Mouse (Mus musculus) left cerebral cortex, adult 2 months (tissue): ENCODE measurements around the gene Aff3. TPM values are rescaled to one million over a fixed set of nuclear protein-coding genes. Genes with fewer than 3 reads are reported as not detected.

Experiments used
- DNase-seq, 2 experiments: peaks; one replicate each; pipeline ENCODE4 v3.0.0; 2021 to 2022; ENCODE audit warnings: low spot score in 2 of 2, mixed read lengths in 1 of 2; ENCODE audit errors: extremely low spot score in 1 of 2
- H3K27ac ChIP-seq: fragments of 200-600 bp; 2 replicates; pipeline ENCODE4 v1.8.1; 2022
- H3K4me3 ChIP-seq: fragments of 200-600 bp; 2 replicates; pipeline ENCODE4 v1.8.1; 2022
- CTCF ChIP-seq: fragments of 200-600 bp; IDR thresholded peaks from 2 replicates; pipeline ENCODE4 v1.8.1; 2022; ENCODE audit warnings: antibody characterized with exemption, mild to moderate bottlenecking, moderate library complexity
- intact Hi-C: fragments of 180-260 bp; cut with DNase I; formaldehyde crosslinking; loops from one replicate; pipeline ENCODE4 v1.15.1; 2025
- total RNA-seq, 2 experiments: library from RNA; stranded (reverse); gene quantifications; 2 replicates each; pipeline ENCODE4 v1.2.3; 2021

Aff3 gene
- total RNA-seq, 2 experiments from 2014 or later = 98.8 to 108 TPM

DNA sequence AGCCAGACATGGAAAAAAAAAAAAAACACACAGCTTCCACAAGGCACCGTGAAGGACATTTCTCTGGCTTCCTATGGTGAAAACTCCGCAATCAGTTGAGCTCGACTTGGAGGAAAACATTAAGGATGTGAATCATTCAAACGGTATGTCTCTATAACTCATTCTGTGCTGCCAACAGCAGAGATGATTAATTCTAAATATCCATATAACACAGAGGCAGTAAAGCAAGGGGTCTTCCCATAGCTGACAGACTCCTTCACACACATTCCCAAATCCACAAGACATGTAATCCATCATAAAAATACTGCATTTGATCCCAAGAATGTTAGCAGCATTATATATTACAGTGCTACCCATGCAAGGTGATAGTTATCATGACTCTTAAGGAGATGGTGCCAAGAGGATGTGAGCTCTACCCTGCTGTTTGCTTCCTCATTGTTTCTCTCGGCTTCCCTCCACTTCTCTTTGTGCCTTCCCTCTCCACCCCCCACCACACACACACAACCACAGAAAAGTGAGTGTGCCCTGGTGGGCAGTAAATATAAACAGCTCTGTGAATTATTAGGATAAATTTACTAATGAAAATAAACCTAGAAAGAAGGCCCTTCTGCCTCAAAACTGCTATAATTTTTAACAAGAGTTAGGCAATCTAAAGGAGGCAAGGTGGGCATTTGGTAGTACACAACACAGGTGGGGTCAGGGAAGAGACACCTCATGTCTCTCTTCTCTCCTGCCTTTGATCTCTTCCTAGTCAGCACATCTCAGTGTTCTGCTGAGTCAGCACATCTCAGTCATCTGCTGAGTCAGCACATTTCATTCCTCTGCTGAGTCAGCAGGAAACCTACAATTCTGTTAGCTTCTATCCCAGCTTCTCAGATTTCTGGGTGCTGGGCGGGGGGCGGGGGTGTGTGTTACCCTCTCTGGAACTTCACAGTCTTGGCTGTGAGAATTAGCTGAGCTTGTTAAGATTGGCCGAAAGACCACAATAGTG lies 115.8 kb downstream of the Aff3 start:
- intact Hi-C loops = no loop called here
- no peak for DNase-seq
- Histone ChIP-seq H3K4me3 (no peak overlapping the region), H3K27ac (no peak overlapping the region)
- TF ChIP-seq CTCF = no peak

DNA sequence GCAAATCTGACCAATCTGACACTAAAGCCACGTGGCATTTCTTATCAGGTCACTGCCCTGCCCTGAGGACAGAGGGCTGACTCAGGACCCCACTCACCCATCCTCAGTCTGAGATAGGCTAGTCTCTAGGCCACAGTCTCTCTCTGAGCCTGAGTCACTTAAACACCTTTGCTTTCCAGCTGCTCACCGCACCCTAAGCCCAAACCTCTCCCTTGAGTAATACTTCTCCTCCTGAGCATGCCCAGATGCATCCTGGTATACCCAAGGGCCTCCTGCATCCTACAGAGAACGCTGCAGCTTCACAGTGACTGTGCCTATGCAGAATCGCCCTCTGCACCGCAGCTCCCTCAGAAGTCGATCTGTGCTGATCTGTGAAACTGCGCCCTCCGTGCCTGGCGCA lies 117.1 kb downstream of the Aff3 start:
- Histone ChIP-seq H3K27ac (no peak overlapping the region), H3K4me3 (no peak overlapping the region)
- no peak for DNase-seq
- intact Hi-C loops = no loop called here
- TF ChIP-seq CTCF = no peak

DNA sequence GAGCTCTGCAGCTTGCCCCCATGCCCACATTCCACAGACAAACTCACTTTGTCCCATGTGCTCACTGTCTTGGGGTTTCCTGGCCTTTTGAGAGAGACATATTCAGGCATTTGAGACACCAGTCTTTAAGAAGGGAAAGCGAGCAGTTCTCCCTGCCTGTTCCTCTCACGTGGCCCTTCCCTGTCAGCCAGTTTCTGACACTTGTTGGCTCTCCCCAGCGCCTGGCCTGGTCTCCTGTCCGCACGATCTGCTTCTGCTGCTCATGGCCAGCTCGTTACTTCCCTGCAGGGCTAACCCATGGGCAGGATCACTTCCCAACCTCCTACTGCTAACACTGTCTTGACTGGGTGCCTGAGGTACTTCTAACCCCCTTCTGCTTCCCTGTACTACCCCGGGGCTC lies 118.1 kb downstream of the Aff3 start:
- TF ChIP-seq CTCF = no peak
- intact Hi-C loops = no loop called here
- Histone ChIP-seq H3K4me3 (no peak overlapping the region), H3K27ac (no peak overlapping the region)
- no peak for DNase-seq

DNA sequence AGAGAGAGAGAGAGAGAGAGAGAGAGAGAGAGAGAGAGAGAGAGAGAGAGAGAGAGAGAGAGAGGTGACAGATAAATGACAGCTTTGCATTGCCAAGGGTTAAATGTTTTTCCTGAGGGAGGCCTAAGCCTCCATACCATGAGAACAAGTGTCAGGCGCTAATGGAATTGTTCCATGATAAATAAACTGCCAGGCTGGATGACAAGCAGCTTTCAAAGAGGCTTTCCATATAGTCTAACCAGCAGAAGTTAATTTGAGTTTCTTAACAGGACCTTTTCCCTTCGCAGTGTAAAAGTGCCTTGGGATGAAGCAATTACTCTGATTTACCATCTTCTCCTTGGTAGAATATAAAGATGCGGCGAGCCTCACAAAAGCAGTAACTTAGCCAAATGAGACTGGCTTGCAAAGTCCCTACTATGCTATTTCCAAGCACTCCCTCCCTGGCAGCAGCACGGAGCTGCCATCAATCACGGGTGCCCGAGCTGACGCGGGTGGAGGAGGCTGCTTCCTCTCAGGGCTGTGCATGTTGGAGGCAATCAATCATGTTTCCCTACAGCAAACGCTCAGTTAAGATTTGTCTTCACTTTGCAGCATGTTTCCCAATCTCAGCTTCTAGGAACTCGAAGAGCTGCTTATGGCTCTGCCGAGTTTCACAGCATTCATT lies 119.3 kb downstream of the Aff3 start:
- TF ChIP-seq CTCF = no peak
- intact Hi-C loops = no loop called here
- peak overlapping the region; percentile 24; the same call in 1 of the 2 replicates for H3K27ac ChIP-seq
- H3K4me3 ChIP-seq = no peak overlapping the region
- no peak for DNase-seq

DNA sequence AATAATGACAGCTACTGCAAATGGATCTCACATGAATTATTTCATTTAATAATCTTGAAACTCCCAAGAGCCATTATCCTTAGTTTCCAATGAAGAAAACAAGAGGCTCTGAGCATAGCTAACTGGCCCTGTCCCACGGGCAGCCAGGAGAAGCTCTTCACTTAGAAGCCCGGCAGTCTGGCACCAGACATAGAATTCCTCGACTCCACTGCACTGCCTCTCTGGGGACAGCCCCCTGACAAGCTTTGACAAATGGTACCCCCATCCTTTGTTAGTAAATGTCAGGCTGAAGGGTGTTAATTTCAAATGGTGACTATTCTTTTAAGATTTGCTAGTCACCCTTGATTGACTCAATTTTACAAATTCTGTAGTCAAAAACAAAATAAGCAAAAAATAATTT lies 120.3 kb downstream of the Aff3 start:
- no peak for TF ChIP-seq CTCF
- Histone ChIP-seq H3K4me3 (no peak overlapping the region), H3K27ac (no peak overlapping the region)
- intact Hi-C loops = no loop called here
- DNase-seq = no peak

DNA sequence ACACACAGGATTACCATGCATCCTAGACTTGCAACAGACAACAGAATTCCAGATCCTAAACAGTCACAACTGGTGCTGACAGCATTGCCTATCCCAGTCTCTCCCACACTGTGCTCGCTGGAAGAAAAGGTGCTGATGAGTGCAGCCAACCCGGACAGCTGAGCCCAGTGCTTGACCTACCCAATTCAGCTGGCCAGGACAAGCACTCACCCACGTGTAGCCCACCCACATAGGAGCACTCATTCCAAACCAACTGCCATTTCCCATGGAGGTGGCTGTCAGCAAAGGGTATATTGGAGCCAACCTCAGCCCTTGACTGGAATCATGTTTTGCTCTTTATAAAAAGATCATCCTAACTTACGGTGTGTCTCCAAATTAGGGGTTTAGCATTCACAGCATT lies 123.2 kb downstream of the Aff3 start:
- TF ChIP-seq CTCF = no peak
- intact Hi-C loops = no loop called here
- DNase-seq = no peak
- Histone ChIP-seq H3K27ac (no peak overlapping the region), H3K4me3 (no peak overlapping the region)

DNA sequence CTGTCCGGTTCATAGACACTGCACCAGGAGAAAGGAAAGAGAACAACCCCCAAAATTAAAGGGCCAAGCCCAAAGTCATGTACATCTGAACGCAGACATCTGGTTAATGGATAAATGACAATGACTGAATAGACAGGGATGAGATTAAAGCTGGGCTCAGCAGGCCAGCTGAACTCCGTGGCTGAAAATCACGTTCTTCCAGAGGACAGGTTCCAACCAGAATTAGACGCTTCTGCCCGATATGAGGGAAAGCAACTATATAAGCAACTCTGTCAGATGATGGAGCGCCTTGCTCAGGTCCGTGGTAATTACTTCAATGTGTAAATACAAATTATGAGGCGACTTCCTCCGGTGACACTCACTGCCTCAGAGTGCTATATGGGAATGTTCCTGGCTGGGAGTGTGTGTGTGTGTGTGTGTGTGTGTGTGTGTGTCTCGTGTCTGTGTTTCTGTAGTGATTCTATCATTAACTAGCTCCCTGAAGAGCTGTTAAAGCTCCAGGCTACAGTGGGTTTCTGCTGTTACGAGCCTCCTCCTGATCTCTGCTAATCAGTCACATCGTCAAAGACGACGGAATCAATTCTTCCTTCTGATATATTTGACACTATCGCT lies 127.7 kb downstream of the Aff3 start:
- H3K27ac ChIP-seq = no peak overlapping the region
- no peak for TF ChIP-seq CTCF
- DNase-seq = no peak
- intact Hi-C loops = no loop called here
- no peak overlapping the region for H3K4me3 ChIP-seq

DNA sequence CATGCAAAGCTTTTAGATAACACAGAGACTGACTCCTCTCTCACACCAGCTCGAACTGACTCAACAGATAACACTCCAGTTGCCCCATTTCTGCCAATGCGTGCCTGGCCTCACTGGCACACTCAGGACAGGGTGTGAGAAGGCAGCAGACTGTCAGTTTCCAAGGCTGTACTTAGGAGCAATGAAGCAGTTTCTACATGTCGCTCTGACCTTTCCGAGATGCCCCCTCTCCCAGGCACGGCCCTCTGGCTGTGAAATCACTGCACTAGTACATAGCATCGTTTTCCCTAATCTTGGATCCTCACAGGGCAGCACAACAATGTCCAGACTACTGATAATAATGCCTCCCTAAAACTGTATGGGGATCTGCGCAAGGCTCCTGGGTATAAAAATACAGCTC lies 132.2 kb downstream of the Aff3 start:
- H3K4me3 ChIP-seq = no peak overlapping the region
- intact Hi-C loops = no loop called here
- TF ChIP-seq CTCF = no peak
- no peak overlapping the region for H3K27ac ChIP-seq
- no peak for DNase-seq

DNA sequence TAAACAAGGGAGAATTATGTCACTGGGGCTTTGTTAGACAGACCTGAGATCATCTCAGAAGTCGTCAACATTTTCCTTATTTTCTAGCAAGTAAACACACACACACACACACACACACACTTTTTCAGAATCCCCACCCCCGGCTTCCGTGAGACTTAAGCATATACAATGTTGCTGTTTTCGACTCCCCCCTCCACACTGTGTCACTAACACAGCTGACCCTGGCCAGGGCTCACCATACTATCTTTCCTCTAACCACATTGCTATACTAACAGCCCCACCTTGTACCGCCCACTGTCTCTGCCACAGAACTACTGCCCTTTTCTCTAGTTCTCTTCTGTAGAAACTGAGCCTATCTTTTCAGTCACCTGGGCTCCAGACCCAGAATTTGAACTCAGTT lies 136.1 kb downstream of the Aff3 start:
- TF ChIP-seq CTCF = no peak
- DNase-seq = no peak
- intact Hi-C loops = no loop called here
- no peak overlapping the region for H3K4me3 ChIP-seq
- no peak overlapping the region for H3K27ac ChIP-seq

DNA sequence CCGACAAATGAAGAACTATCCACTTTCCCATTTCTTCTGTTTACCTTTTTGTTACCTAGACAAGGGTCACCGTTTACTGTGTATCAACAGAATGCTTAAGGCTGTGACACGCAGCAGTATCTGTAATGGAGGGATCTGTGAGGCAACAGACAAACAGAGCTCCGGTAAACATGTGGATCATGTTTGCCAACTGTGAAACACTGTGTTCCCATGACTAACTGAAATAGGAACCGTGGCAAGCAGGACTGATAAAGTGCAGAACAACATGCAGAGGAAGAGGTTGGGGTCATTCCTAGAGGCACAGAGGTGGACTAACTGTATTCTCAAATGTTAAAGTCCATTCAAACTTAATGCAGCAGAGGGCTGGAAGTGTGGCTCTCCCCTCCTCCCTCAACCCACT lies 138.2 kb downstream of the Aff3 start:
- no peak for DNase-seq
- no peak for TF ChIP-seq CTCF
- intact Hi-C loops = no loop called here
- Histone ChIP-seq H3K4me3 (no peak overlapping the region), H3K27ac (no peak overlapping the region)

DNA sequence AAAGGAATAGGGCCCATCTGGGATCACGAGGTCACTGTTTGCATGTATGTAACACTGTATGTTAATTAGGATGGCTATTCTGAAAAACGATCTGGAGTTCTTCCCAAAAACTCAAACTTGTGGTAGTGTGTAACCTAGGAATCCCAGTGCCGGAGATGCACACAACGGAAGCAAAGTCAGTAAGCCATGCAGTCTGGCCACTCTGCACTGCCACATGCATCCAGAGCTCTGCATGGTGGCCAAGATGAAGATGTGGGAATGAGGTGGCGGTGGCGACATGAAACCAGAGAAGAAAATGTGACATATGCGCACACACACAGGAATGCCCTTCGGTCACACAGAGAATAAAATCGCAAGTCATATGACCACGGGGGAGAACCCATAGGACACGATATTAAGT lies 143.1 kb downstream of the Aff3 start:
- no peak overlapping the region for H3K27ac ChIP-seq
- no peak overlapping the region for H3K4me3 ChIP-seq
- no peak for TF ChIP-seq CTCF
- no peak for DNase-seq
- intact Hi-C loops = no loop called here

DNA sequence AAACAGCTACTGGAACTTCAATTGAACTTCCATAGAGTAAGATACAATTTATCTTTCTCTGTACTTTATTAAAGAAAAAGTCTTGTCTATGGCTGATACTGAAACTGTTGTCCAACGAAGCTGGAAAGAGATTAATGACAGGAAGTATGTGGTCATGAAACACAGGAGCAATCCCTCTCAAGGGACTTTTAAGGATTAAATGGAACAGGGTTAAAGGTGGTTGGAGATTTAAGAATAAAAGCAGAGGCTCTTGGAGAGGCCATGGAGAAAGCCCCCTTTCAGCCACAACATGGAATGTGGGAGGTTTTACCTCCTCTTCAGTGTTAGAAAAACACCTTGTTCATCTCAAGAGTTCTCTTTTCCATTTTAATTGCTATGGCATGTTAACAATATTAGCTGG lies 148.5 kb downstream of the Aff3 start:
- intact Hi-C loops = no loop called here
- no peak overlapping the region for H3K4me3 ChIP-seq
- H3K27ac ChIP-seq = no peak overlapping the region
- no peak for TF ChIP-seq CTCF
- no peak for DNase-seq
